ENCODE assay signal across 16 mouse cellular contexts in the genomic region with DNA sequence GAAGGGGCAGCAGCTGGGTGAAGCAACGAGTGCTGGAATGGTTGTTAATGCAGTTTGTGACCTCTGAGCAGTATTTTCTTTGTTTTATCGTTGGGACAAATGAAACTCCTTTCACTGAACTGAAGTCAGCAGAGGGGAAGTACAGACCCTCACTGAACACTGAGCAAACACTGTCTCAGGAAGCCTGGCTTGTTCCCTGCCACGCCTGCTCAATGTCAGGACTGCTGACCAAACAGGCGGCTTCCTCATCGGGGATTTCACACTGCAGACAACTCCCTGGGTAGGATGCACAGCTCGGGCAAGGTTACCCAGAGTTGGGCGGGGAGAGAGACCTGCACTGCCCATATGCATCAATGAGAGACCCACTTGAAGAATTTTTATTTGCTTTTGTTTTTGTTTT.
A peak's percentile ranks its signal among the peaks of the same experiment; 100 is the strongest.
DNase-seq lines count a peak whose midpoint lies in the region; ATAC-seq and TF ChIP-seq lines count a peak whose summit lies in the region.
"Had no signal": no experiment of that assay in that cellular context is flagged by ENCODE, and none has a peak within 500 bp of the region (broad histone marks: within the 10 kb centered on the region; RNA-seq: fewer than 3 reads in every experiment).

No protein-coding gene starts in this region.

- peaks cover 33% of the 10 kb centered on the region for H3K4me1 ChIP-seq in heart, embryonic 13.5 days
- peaks cover 45% of the 10 kb centered on the region for H3K4me1 ChIP-seq in bone marrow macrophage, adult 2 months (ENCODE audit: control insufficient read depth, insufficient read depth, low read length)
- peaks cover 14 to 18% of the 10 kb centered on the region in 2 experiments for H3K4me1 ChIP-seq in heart, embryonic 14.5 days (ENCODE audit: control insufficient read depth in 2 of 2, insufficient read depth in 2 of 2, low read length in 2 of 2)
- peaks cover 21% of the 10 kb centered on the region for H3K4me1 ChIP-seq in midbrain, embryonic 15.5 days
- peaks cover 21% of the 10 kb centered on the region for H3K4me1 ChIP-seq in kidney, embryonic 16.5 days (ENCODE audit: insufficient read depth, low read length)

- H3K27me3 ChIP-seq in heart, embryonic 13.5 days (replicated peaks), result no peaks in the 10 kb centered on the region
- H3K27me3 ChIP-seq in heart, embryonic 14.5 days (ENCODE audit: control insufficient read depth, insufficient read depth, low read length), result no peaks in the 10 kb centered on the region
- no peaks in the 10 kb centered on the region for H3K27me3 ChIP-seq in midbrain, embryonic 15.5 days (replicated peaks)
- H3K27me3 ChIP-seq in kidney, embryonic 16.5 days (ENCODE audit: insufficient read depth, low read length), result peaks cover 16% of the 10 kb centered on the region
- H3K27me3 ChIP-seq: embryonic facial prominence, embryonic 12.5 days had no signal

- ATAC-seq in heart, embryonic 13.5 days (ENCODE audit: extremely low read depth, insufficient number of reproducible peaks, low FRiP score, low TSS enrichment), result no peak
- ATAC-seq in heart, embryonic 14.5 days (ENCODE audit: insufficient number of reproducible peaks, insufficient read depth, low FRiP score, low read depth), result peak; percentile 59; the same call in 1 of the 2 replicates
- ATAC-seq in midbrain, embryonic 15.5 days (replicated peaks), result no peak
- no peak for ATAC-seq in kidney, embryonic 16.5 days (ENCODE audit: low FRiP score, low TSS enrichment)
- ATAC-seq: intestine, postnatal 0 days had no signal

- no peak for TF ChIP-seq POLR2A in bone marrow macrophage, adult 2 months (IDR thresholded peaks at IDR 0.05; ENCODE audit: borderline replicate concordance, low read depth, low read length)

- H3K4me3 ChIP-seq in heart, embryonic 13.5 days, result no peak overlapping the region
- H3K4me3 ChIP-seq in bone marrow macrophage, adult 2 months (ENCODE audit: insufficient read depth, low read length), result no peak overlapping the region
- H3K4me3 ChIP-seq in heart, embryonic 14.5 days (ENCODE audit: control insufficient read depth in 1 of 2, insufficient read depth in 1 of 2, low read depth in 1 of 2, low read length in 2 of 2), result no peak overlapping the region
- H3K4me3 ChIP-seq in macrophage (ENCODE audit: inconsistent target), result no peak overlapping the region
- H3K4me3 ChIP-seq in midbrain, embryonic 15.5 days, result no peak overlapping the region
- no peak overlapping the region for H3K4me3 ChIP-seq in kidney, embryonic 16.5 days (ENCODE audit: low read length)
- H3K4me3 ChIP-seq: embryonic facial prominence, embryonic 12.5 days had no signal

- 49% methylated on average over 7 of the region's 7 CpGs for WGBS in heart, embryonic 13.5 days
- WGBS in heart, embryonic 14.5 days, result 61% methylated on average over 7 of the region's 7 CpGs
- 16% methylated on average over 7 of the region's 7 CpGs for WGBS in macrophage (ENCODE audit: missing documents)
- WGBS in midbrain, embryonic 15.5 days, result 83% methylated on average over 7 of the region's 7 CpGs
- 63% methylated on average over 7 of the region's 7 CpGs for WGBS in kidney, embryonic 16.5 days

- TF ChIP-seq CTCF in bone marrow macrophage, adult 2 months (IDR thresholded peaks at IDR 0.05; ENCODE audit: low read depth, low read length), result no peak

- no peak overlapping the region for H3K4me2 ChIP-seq in heart, embryonic 13.5 days
- no peak overlapping the region for H3K4me2 ChIP-seq in heart, embryonic 14.5 days (ENCODE audit: low read length)
- H3K4me2 ChIP-seq in midbrain, embryonic 15.5 days, result no peak overlapping the region
- no peak overlapping the region for H3K4me2 ChIP-seq in kidney, embryonic 16.5 days (replicated peaks; ENCODE audit: low read depth, low read length)
- H3K4me2 ChIP-seq: embryonic facial prominence, embryonic 12.5 days; hindbrain, embryonic 14.5 days had no signal

- peak overlapping the region; percentile 65 for H3K27ac ChIP-seq in heart, embryonic 13.5 days (replicated peaks)
- peak overlapping the region; percentile 78 for H3K27ac ChIP-seq in bone marrow macrophage, adult 2 months (ENCODE audit: insufficient read depth, low read depth, low read length)
- H3K27ac ChIP-seq in heart, embryonic 14.5 days (replicated peaks in 1 of 2; ENCODE audit: control insufficient read depth in 1 of 2, insufficient read depth in 1 of 2, low read depth in 2 of 2, low read length in 2 of 2), result peak overlapping the region; percentile 58 to 71
- peak overlapping the region; percentile 94 for H3K27ac ChIP-seq in macrophage
- H3K27ac ChIP-seq in midbrain, embryonic 15.5 days, result no peak overlapping the region
- no peak overlapping the region for H3K27ac ChIP-seq in kidney, embryonic 16.5 days (ENCODE audit: low read length)
- H3K27ac ChIP-seq: embryonic facial prominence, embryonic 12.5 days; hindbrain, embryonic 14.5 days had no signal

- no peak for DNase-seq in heart, postnatal 14 days
- DNase-seq: cerebellum, adult 11 months; cerebellum, postnatal 25 days; gastrocnemius, postnatal 14 days; kidney, postnatal 14 days; lung, adult 2 months; thymus, postnatal 36 days had no signal

- H3K36me3 ChIP-seq in heart, embryonic 13.5 days, result no peaks in the 10 kb centered on the region
- H3K36me3 ChIP-seq in heart, embryonic 14.5 days (ENCODE audit: control insufficient read depth, insufficient read depth, low read length), result no peaks in the 10 kb centered on the region
- no peaks in the 10 kb centered on the region for H3K36me3 ChIP-seq in macrophage (ENCODE audit: inconsistent target)
- no peaks in the 10 kb centered on the region for H3K36me3 ChIP-seq in midbrain, embryonic 15.5 days (replicated peaks)
- H3K36me3 ChIP-seq in kidney, embryonic 16.5 days (ENCODE audit: insufficient read depth, low read length), result no peaks in the 10 kb centered on the region
- H3K36me3 ChIP-seq: embryonic facial prominence, embryonic 12.5 days had no signal

- no peaks in the 10 kb centered on the region for H3K9me3 ChIP-seq in heart, embryonic 13.5 days
- no peaks in the 10 kb centered on the region for H3K9me3 ChIP-seq in heart, embryonic 14.5 days (ENCODE audit: control insufficient read depth, low read length)
- H3K9me3 ChIP-seq in midbrain, embryonic 15.5 days, result no peaks in the 10 kb centered on the region
- no peaks in the 10 kb centered on the region for H3K9me3 ChIP-seq in kidney, embryonic 16.5 days (ENCODE audit: low read length)
- H3K9me3 ChIP-seq: embryonic facial prominence, embryonic 12.5 days had no signal

- no peak overlapping the region for H3K9ac ChIP-seq in heart, embryonic 13.5 days
- no peak overlapping the region for H3K9ac ChIP-seq in heart, embryonic 14.5 days (ENCODE audit: low read length)
- H3K9ac ChIP-seq in midbrain, embryonic 15.5 days, result no peak overlapping the region
- H3K9ac ChIP-seq in kidney, embryonic 16.5 days (replicated peaks; ENCODE audit: low read length), result no peak overlapping the region
- H3K9ac ChIP-seq: embryonic facial prominence, embryonic 12.5 days; hindbrain, embryonic 14.5 days had no signal

- intact Hi-C loops in heart, postnatal 14 days (cut with DNase I), result no loop called here

- H3K79me2 ChIP-seq in macrophage (ENCODE audit: inconsistent target), result no peaks in the 10 kb centered on the region

Comparison
In these comparisons a context has a peak if more than half of its experiments do, and no peak if none do; other contexts are left out.
1. H3K27ac ChIP-seq: peak in heart, embryonic 13.5 days (single experiment), bone marrow macrophage, adult 2 months (single experiment), heart, embryonic 14.5 days (2 of 2) and macrophage (single experiment); none in midbrain, embryonic 15.5 days (single experiment) and kidney, embryonic 16.5 days (single experiment).